Mouse (Mus musculus) retina, adult 2 months (tissue): ENCODE data around the gene Vmn2r59.
"Not testable (repeated sequence)": the region's sequence is repeated elsewhere in the genome, so short reads cannot be mapped to it uniquely, and the experiment has no call there.

Experiments
- DNase-seq: peaks from one replicate; pipeline ENCODE4 v3.0.0-alpha.2; 2012; ENCODE audit warnings: low read depth, low spot score

Gene Vmn2r59

GRCm38 (mm10) chr7:42058923-42059322 lies at the start of gene Vmn2r59:
TSS of gene Vmn2r59 (minus strand) at chr7:42059023.
- no peak for DNase-seq

- no peak for DNase-seq
Measured at GRCm38 (mm10) chr7:42107470-42107869, 48.6 kb upstream of the Vmn2r59 start, which contains the start of gene Vmn2r60. TSS of gene Vmn2r60 (plus strand) at chr7:42107770.

- DNase-seq, result not testable (repeated sequence)
Measured at GRCm38 (mm10) chr7:42107061-42107460, 48.2 kb upstream of the Vmn2r59 start.
